Mouse (Mus musculus) kidney, embryonic 16.5 days (tissue): Measurements from ENCODE around the gene Ovol3. TPM values are rescaled to one million over a fixed set of nuclear protein-coding genes. Genes with fewer than 3 reads are reported as not detected.
"Not testable (repeated sequence)": the region's sequence is repeated elsewhere in the genome, so short reads cannot be mapped to it uniquely, and the experiment has no call there.

Experiments
- ATAC-seq: fragments of 200-750 bp; cut with Nextera tagmentation; 2 replicates; pipeline ENCODE4 v1.8.0; 2017; ENCODE audit warnings: moderate TSS enrichment; ENCODE audit not compliant: low FRiP score, low TSS enrichment
- H3K27ac ChIP-seq: fragments of 300-500 bp; sonication (generic); 2 replicates; pipeline ENCODE4 v1.5.1; 2014; ENCODE audit warnings: low read length
- H3K27me3 ChIP-seq: fragments of 300-500 bp; sonication (generic); 2 replicates; pipeline ENCODE4 v1.6.1; 2014; ENCODE audit warnings: low read length, control low read depth, mixed read lengths; ENCODE audit not compliant: insufficient read depth
- H3K36me3 ChIP-seq: fragments of 300-500 bp; sonication (generic); 2 replicates; pipeline ENCODE4 v1.6.1; 2014; ENCODE audit warnings: low read length, control low read depth, mixed read lengths; ENCODE audit not compliant: insufficient read depth
- H3K4me1 ChIP-seq: fragments of 300-500 bp; sonication (generic); 2 replicates; pipeline ENCODE4 v1.6.1; 2014; ENCODE audit warnings: low read length, control low read depth, mixed read lengths; ENCODE audit not compliant: insufficient read depth
- H3K4me2 ChIP-seq: fragments of 300-500 bp; sonication (generic); replicated peaks from 2 replicates; pipeline ENCODE4 v1.6.1; 2014; ENCODE audit warnings: low read depth, low read length
- H3K4me3 ChIP-seq: fragments of 300-500 bp; sonication (generic); 2 replicates; pipeline ENCODE4 v1.5.1; 2014; ENCODE audit warnings: mild to moderate bottlenecking, low read length
- H3K9ac ChIP-seq: fragments of 300-500 bp; sonication (generic); replicated peaks from 2 replicates; pipeline ENCODE4 v1.6.1; 2014; ENCODE audit warnings: low read length
- H3K9me3 ChIP-seq: fragments of 300-500 bp; sonication (generic); 2 replicates; pipeline ENCODE4 v1.6.1; 2016; ENCODE audit warnings: low read length, control low read depth
- WGBS: fragments of 180-500 bp; shearing (Covaris S2); extraction: QIAGEN DNeasy Blood & Tissue Kit; methylation state at CpG from one replicate; pipeline ENCODE4 v1.1.7; 2014; 5-methylcytosine and 5-hydroxymethylcytosine counted together
- polyA plus RNA-seq: library from polyadenylated mRNA; unstranded; fragments of >200 nt; fragmentation: Nextera tagmentation; extraction: Ambion mirVana; gene quantifications from 2 replicates; pipeline ENCODE4 v1.2.1, GENCODE M21; 2015

Gene Ovol3
- polyA plus RNA-seq, 1 experiment from 2014 or later: not detected

DNA sequence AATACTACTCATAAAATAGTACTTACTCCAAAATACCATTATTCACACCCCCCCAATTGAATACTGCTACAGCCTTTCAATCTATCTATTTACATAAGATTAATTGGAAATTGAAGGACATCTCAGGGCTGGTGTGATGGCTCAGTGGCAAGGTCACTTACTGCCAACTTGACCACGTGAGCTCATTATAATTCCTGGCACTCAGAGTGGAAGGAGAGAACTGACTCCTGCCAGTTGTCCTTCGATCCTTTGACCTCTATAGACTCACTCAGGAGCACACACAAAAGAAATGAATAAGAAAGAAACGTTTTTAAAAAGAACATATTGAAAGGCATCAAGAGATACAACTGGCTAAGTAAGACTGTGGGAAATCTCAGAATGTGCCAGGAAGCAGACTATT is 19.6 kb downstream of the Ovol3 start:
- H3K9me3 ChIP-seq: no peaks in the 10 kb centered on the region
- H3K4me3 ChIP-seq: no peak overlapping the region
- 95% methylated on average over 3 of the region's 3 CpGs for WGBS
- ATAC-seq: no peak
- H3K4me1 ChIP-seq: peaks cover 10% of the 10 kb centered on the region; the same call in 1 of the 2 replicates
- no peak overlapping the region for H3K4me2 ChIP-seq
- H3K27ac ChIP-seq: no peak overlapping the region
- H3K27me3 ChIP-seq: no peaks in the 10 kb centered on the region
- no peak overlapping the region for H3K9ac ChIP-seq
- no peaks in the 10 kb centered on the region for H3K36me3 ChIP-seq

GRCm38 (mm10) chr7:30213881-30214280 is 21.6 kb downstream of the Ovol3 start:
- Histone ChIP-seq H3K9ac (no peak overlapping the region), H3K9me3 (no peaks in the 10 kb centered on the region), H3K27me3 (no peaks in the 10 kb centered on the region), H3K4me1 (0 out of 2 replicates have a peak, but pooled peaks cover 1% of the 10 kb centered on the region), H3K36me3 (no peaks in the 10 kb centered on the region), H3K4me3 (no peak overlapping the region), H3K27ac (no peak overlapping the region), H3K4me2 (no peak overlapping the region)
- 86% methylated on average over 3 of the region's 3 CpGs for WGBS
- no peak for ATAC-seq

DNA sequence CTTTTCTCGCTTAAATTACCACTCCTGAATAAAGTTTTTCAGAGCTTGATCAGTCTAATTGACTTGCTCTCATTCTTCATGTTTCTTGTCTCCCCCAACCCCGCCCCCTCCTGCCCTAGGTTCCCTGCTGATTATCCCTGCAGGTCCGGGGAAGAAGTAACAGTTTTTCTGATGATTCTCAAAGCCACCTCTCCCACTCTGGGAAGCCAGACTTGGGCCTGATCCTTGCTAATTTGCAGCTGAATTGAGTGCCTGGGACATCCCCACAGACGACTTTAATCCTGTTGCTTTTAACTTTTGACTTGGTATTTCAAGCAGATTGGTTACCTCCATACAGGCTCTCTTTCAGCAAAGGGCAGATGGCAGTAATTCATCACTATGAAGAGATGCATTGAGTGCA is 24.5 kb downstream of the Ovol3 start:
- WGBS: 23% methylated on average over 4 of the region's 4 CpGs

GRCm38 (mm10) chr7:30206364-30206763 is 29.2 kb downstream of the Ovol3 start:
- not testable (repeated sequence) for H3K36me3 ChIP-seq, H3K4me1 ChIP-seq, H3K4me2 ChIP-seq, H3K9me3 ChIP-seq, H3K27ac ChIP-seq, H3K9ac ChIP-seq, H3K27me3 ChIP-seq, ATAC-seq, H3K4me3 ChIP-seq
- 54% methylated on average over 5 of the region's 5 CpGs for WGBS

More for the DNA sequence above, 24.5 kb downstream of the Ovol3 start:
- H3K4me2 ChIP-seq: no peak overlapping the region
- no peaks in the 10 kb centered on the region for H3K27me3 ChIP-seq
- H3K36me3 ChIP-seq: no peaks in the 10 kb centered on the region
- H3K27ac ChIP-seq: no peak overlapping the region
- no peak for ATAC-seq
- no peak overlapping the region for H3K9ac ChIP-seq
- no peaks in the 10 kb centered on the region for H3K9me3 ChIP-seq
- no peak overlapping the region for H3K4me3 ChIP-seq
- H3K4me1 ChIP-seq: no peaks in the 10 kb centered on the region

- no peaks in the 10 kb centered on the region for H3K9me3 ChIP-seq
- H3K4me1 ChIP-seq: 0 out of 2 replicates have a peak, but pooled peaks cover 2% of the 10 kb centered on the region
- no peak overlapping the region for H3K27ac ChIP-seq
- ATAC-seq: no peak
- WGBS: 3% methylated on average over 2 of the region's 2 CpGs
- H3K36me3 ChIP-seq: no peaks in the 10 kb centered on the region
- no peak overlapping the region for H3K9ac ChIP-seq
- H3K4me3 ChIP-seq: no peak overlapping the region
- no peak overlapping the region for H3K4me2 ChIP-seq
- no peaks in the 10 kb centered on the region for H3K27me3 ChIP-seq
Measured at GRCm38 (mm10) chr7:30205383-30205782, 30.1 kb downstream of the Ovol3 start.

DNA sequence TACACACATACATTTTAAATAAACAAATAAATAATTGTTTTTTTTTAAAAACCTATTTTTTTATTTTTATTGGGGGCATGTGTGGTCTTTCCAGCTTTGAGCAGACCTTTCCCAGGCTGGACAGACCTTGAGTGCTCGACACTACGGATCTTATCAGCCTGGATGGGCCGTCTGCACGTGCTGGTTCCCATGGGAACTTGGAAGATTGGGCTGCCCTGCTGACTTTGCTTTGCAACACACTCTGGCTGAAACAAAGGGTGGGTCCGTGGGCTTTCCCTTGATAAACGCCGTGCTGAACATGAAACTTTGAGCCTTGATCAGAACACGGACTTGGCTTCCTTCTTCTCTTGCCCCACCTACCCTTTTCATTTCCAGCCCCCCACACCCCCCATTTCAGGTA is 31.1 kb downstream of the Ovol3 start:
- no peaks in the 10 kb centered on the region for H3K27me3 ChIP-seq
- H3K4me1 ChIP-seq: 0 out of 2 replicates have a peak, but pooled peaks cover 3% of the 10 kb centered on the region
- H3K9ac ChIP-seq: no peak overlapping the region
- no peak for ATAC-seq
- H3K27ac ChIP-seq: no peak overlapping the region
- no peaks in the 10 kb centered on the region for H3K9me3 ChIP-seq
- H3K4me3 ChIP-seq: no peak overlapping the region
- H3K36me3 ChIP-seq: no peaks in the 10 kb centered on the region
- 46% methylated on average over 8 of the region's 8 CpGs for WGBS
- H3K4me2 ChIP-seq: no peak overlapping the region

DNA sequence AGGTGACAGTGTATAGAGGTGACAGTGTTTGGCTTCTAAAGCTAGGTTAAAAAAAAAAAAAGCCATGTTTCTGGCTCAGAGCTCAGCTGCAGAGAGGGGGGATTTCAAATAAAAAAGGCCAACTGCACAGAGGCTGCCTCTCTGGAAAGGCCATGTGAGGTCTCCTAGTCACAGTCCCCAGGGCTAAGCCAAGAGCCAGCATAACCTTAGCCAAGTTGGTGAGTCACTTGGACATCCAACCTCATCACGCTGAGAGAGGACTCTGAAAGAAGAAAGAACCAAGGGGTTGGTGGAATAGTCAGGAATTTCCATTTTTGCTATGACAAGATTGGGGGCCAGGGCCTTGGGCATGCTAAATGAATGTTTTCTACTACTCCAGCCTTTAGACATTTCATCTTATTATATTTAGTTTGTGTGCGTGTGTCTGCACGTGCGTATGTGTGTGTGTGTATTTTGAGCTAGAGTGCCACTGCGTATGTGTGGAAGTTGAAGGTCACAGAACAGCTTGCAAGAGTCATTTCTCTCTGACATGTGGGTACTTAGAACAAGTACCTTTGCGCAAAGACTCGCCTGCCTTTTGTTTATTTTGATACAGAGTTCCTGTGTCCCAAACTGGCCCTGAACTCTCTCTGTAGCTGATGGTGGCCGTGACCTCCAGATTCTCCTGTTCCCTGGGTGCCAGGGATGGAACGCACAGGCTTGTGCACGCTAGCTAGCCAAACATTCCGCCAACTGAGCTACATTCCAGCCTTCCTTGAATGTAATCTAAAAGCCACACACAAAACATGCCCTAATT is 32.4 kb downstream of the Ovol3 start:
- Histone ChIP-seq H3K9ac (no peak overlapping the region), H3K27ac (no peak overlapping the region), H3K36me3 (no peaks in the 10 kb centered on the region), H3K4me3 (no peak overlapping the region), H3K27me3 (no peaks in the 10 kb centered on the region), H3K4me2 (no peak overlapping the region), H3K4me1 (peaks cover 7% of the 10 kb centered on the region; the same call in 1 of the 2 replicates), H3K9me3 (no peaks in the 10 kb centered on the region)
- no peak for ATAC-seq
- 76% methylated on average over 11 of the region's 11 CpGs for WGBS

DNA sequence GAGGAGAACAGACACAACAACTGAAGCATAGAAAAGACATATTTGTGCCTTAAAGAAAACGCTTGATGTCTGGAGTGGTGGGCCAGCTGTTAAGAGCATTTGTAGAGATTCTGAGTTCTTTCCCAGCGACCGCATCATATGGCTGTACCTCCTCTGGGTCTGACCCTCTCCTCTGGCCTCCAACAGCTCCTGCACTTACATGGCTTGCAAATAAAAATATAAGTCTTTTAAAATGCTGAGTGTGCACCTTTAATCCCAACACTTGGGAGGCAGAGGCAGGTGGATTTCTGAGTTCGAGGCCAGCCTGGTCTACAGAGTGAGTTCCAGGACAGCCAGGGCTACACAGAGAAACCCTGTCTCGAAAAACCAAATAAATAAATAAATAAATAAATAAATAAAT is 34.9 kb downstream of the Ovol3 start:
- H3K4me1 ChIP-seq: peaks cover 12% of the 10 kb centered on the region; the same call in 1 of the 2 replicates
- not testable (repeated sequence) for H3K4me3 ChIP-seq, H3K9me3 ChIP-seq, ATAC-seq, H3K36me3 ChIP-seq, H3K27me3 ChIP-seq, H3K9ac ChIP-seq, H3K27ac ChIP-seq, H3K4me2 ChIP-seq
- WGBS: 89% methylated on average over 5 of the region's 5 CpGs

GRCm38 (mm10) chr7:30200200-30200599 is 35.3 kb downstream of the Ovol3 start:
- Histone ChIP-seq H3K36me3 (no peaks in the 10 kb centered on the region), H3K27me3 (no peaks in the 10 kb centered on the region), H3K9ac (no peak overlapping the region), H3K9me3 (no peaks in the 10 kb centered on the region), H3K4me1 (peaks cover 15% of the 10 kb centered on the region), H3K4me2 (no peak overlapping the region), H3K27ac (no peak overlapping the region), H3K4me3 (no peak overlapping the region)
- ATAC-seq: no peak
- WGBS: 76% methylated on average over 5 of the region's 5 CpGs

DNA sequence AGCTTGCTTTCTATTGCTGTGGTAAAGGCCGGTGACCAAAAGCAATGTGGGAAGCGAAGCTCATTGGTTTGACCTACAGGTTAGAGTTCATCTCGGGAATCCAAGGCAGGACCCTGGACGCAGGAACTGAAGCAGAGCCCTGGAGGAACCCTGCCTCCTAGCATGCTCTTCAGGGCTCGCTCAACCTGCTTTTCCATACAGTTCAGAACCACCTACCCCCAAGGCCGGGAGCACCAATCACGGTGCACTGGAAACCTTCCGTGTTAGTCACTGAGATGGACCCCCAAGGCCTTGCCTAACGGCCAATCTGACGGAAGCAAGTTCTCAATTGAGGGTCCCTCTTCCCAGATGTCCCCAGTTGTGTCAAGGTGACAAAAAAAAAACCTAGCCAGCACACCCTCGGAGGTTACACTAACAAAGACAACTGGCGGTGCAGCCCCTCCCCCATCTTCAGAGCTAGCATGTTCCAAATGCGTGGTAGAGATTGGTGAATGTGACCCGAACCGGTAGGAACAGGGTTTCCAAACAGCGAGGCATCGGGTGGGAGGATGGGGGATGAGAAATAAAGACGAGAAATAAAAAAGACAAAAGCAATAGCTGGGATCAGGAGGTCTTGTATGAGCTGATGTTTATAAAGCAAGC is 35.9 kb downstream of the Ovol3 start:
- Histone ChIP-seq H3K4me2 (no peak overlapping the region), H3K27ac (no peak overlapping the region), H3K9me3 (no peaks in the 10 kb centered on the region), H3K36me3 (no peaks in the 10 kb centered on the region), H3K4me1 (peaks cover 18% of the 10 kb centered on the region), H3K9ac (no peak overlapping the region), H3K27me3 (no peaks in the 10 kb centered on the region), H3K4me3 (no peak overlapping the region)
- WGBS: 70% methylated on average over 18 of the region's 18 CpGs
- ATAC-seq: no peak
